Mouse (Mus musculus) limb, embryonic 12.5 days (tissue): Measurements from ENCODE around the gene Camta2. TPM values are rescaled to one million over a fixed set of nuclear protein-coding genes. Genes with fewer than 3 reads are reported as not detected.

ENCODE experiments used
- ATAC-seq: fragments of 200-750 bp; cut with Nextera tagmentation; 2 replicates; pipeline ENCODE4 v1.8.0; 2017; ENCODE audit warnings: low read depth, moderate TSS enrichment; ENCODE audit not compliant: insufficient number of reproducible peaks, insufficient read depth, low FRiP score, low TSS enrichment
- H3K27ac ChIP-seq: fragments of 300-500 bp; sonication (generic); 2 replicates; pipeline ENCODE4 v1.5.1; 2016; ENCODE audit warnings: mild to moderate bottlenecking, moderate library complexity
- H3K27me3 ChIP-seq: fragments of 300-500 bp; sonication (generic); 2 replicates; pipeline ENCODE4 v1.6.1; 2016; ENCODE audit warnings: mild to moderate bottlenecking, moderate library complexity
- H3K36me3 ChIP-seq: fragments of 300-500 bp; sonication (generic); 2 replicates; pipeline ENCODE4 v1.6.1; 2016; ENCODE audit warnings: mild to moderate bottlenecking, moderate library complexity
- H3K4me1 ChIP-seq: fragments of 300-500 bp; sonication (generic); replicated peaks from 2 replicates; pipeline ENCODE4 v1.6.1; 2016
- H3K4me2 ChIP-seq: fragments of 300-500 bp; sonication (generic); 2 replicates; pipeline ENCODE4 v1.6.1; 2016; ENCODE audit warnings: mild to moderate bottlenecking, moderate library complexity
- H3K4me3 ChIP-seq: fragments of 300-500 bp; sonication (generic); replicated peaks from 2 replicates; pipeline ENCODE4 v1.5.1; 2016; ENCODE audit warnings: mild to moderate bottlenecking
- H3K9ac ChIP-seq: fragments of 300-500 bp; sonication (generic); replicated peaks from 2 replicates; pipeline ENCODE4 v1.6.1; 2016; ENCODE audit warnings: mild to moderate bottlenecking, moderate library complexity
- H3K9me3 ChIP-seq: fragments of 300-500 bp; sonication (generic); 2 replicates; pipeline ENCODE4 v1.6.1; 2016; ENCODE audit warnings: mild to moderate bottlenecking, moderate library complexity
- WGBS: fragments of 180-500 bp; shearing (Covaris S2); methylation state at CpG from one replicate; pipeline ENCODE4 v1.1.7; 2016; 5-methylcytosine and 5-hydroxymethylcytosine counted together
- polyA plus RNA-seq: library from polyadenylated mRNA; unstranded; fragments of >200 nt; fragmentation: Nextera tagmentation; extraction: Ambion mirVana; gene quantifications from 2 replicates; pipeline ENCODE4 v1.2.1, GENCODE M21; 2016

Camta2 gene
- polyA plus RNA-seq, 1 experiment from 2014 or later: 9.9 TPM

DNA sequence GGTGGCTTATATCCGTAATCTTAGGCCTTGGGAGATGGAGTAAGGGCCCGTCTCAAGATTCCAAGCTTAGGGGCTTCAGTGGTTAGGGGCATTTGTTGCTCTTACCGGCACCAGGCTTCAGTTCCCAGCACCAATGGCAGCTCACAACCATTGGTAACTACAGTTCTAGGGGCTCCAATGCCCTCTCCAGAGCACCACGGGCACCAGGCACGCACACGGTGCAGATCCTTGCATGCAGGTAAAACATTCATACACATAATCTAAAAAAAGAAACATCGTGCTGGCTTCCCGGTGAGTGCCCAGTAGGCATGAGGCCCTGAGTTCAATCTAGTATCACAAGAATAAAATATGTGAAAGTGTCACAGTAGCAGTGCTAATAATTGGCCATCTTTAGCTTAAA is 24.8 kb downstream of the Camta2 start:
- Histone ChIP-seq H3K36me3 (peaks cover 81% of the 10 kb centered on the region), H3K4me3 (no peak overlapping the region), H3K27ac (no peak overlapping the region), H3K4me2 (no peak overlapping the region), H3K27me3 (no peaks in the 10 kb centered on the region), H3K4me1 (peaks cover 22% of the 10 kb centered on the region), H3K9me3 (no peaks in the 10 kb centered on the region), H3K9ac (no peak overlapping the region)
- ATAC-seq: no peak
- WGBS: 94% methylated on average over 8 of the region's 8 CpGs

DNA sequence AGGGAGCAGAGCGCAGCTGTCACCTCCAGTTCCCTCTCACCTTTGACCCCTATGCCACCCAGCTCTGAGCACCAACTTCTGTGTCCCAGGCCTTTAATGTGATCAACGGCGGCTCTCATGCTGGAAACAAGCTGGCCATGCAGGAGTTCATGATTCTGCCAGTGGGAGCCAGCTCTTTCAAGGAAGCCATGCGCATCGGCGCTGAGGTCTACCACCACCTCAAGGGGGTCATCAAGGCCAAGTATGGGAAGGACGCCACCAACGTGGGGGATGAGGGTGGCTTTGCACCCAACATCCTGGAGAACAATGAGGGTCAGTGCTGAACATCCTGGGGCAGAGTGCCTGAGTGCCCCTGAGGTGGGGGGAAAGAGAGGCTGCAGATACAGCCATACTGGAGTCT is 27.3 kb downstream of the Camta2 start:
- Histone ChIP-seq H3K9me3 (no peaks in the 10 kb centered on the region), H3K27ac (no peak overlapping the region), H3K4me3 (no peak overlapping the region), H3K36me3 (peaks cover 63% of the 10 kb centered on the region), H3K4me2 (no peak overlapping the region), H3K27me3 (no peaks in the 10 kb centered on the region), H3K9ac (no peak overlapping the region), H3K4me1 (peaks cover 33% of the 10 kb centered on the region)
- WGBS: 83% methylated on average over 8 of the region's 8 CpGs
- no peak for ATAC-seq

DNA sequence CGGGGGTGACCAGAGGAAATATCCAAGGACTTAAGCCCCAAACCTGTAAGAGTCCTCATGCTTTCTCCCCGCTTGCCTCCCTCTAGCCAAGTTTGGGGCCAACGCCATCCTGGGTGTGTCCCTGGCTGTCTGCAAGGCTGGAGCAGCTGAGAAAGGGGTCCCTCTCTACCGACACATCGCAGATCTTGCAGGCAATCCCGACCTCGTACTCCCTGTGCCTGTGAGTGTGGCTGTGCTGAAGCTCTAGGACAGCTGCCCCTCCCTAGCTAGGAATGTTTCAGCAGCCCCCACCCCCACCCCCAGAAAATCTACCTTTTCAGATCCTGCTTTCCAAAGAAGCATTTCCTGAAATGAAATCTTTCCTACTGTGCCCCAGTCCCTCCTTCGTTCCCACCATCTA is 29.0 kb downstream of the Camta2 start:
- Histone ChIP-seq H3K36me3 (peaks cover 47% of the 10 kb centered on the region), H3K4me1 (peaks cover 35% of the 10 kb centered on the region), H3K9ac (no peak overlapping the region), H3K27me3 (no peaks in the 10 kb centered on the region), H3K4me2 (no peak overlapping the region; the same call in 1 of the 2 replicates), H3K9me3 (no peaks in the 10 kb centered on the region), H3K27ac (no peak overlapping the region), H3K4me3 (no peak overlapping the region)
- no peak for ATAC-seq
- 75% methylated on average over 8 of the region's 8 CpGs for WGBS

DNA sequence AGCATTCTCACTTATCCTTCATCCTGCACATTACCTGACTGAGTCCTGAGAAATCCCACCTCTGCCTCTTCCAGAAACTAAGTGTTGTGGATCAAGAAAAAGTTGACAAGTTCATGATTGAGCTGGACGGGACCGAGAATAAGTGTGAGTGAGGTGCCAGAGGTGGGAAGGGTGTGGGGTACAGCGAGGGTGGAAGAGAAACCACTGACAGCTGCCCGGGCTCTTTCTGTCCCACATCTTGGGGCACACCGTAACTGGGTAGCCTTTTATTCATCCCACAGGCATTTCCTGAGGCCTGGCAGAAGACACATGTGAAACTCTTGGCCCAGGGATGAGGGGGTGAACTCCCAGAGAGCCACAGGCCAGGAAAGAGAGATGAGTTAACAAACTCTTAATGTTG is 29.4 kb downstream of the Camta2 start:
- Histone ChIP-seq H3K36me3 (peaks cover 42% of the 10 kb centered on the region), H3K4me3 (no peak overlapping the region), H3K27me3 (no peaks in the 10 kb centered on the region), H3K27ac (0 out of 2 replicates have a peak overlapping the region, but pooled peaks have one; percentile 98), H3K4me1 (peaks cover 35% of the 10 kb centered on the region), H3K9ac (no peak overlapping the region), H3K4me2 (peak overlapping the region; percentile 97; the same call in 1 of the 2 replicates), H3K9me3 (no peaks in the 10 kb centered on the region)
- no peak for ATAC-seq
- 80% methylated on average over 5 of the region's 5 CpGs for WGBS

DNA sequence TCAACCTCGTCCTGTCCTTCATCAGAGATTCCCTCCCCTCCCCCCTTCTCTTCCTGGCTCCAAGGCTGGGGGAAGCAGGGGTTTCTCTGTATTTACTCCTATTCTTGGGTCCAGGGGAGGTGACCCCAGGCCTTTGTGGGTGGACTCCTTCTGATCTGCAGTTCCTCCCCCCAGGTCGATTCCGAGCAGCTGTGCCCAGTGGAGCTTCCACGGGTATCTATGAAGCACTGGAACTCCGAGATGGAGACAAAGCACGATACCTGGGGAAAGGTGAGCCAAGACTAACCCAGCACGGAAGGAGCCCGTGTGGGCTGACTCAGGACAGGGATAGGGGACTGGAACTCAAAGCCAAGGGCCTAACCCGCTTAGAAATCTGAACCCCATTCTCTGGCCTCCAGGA is 29.9 kb downstream of the Camta2 start:
- Histone ChIP-seq H3K36me3 (peaks cover 39% of the 10 kb centered on the region), H3K9ac (0 out of 2 replicates have a peak overlapping the region, but pooled peaks have one; percentile 37), H3K27me3 (no peaks in the 10 kb centered on the region), H3K4me2 (peak overlapping the region; percentile 97), H3K27ac (peak overlapping the region; percentile 98; the same call in 1 of the 2 replicates), H3K4me1 (peaks cover 36% of the 10 kb centered on the region), H3K9me3 (no peaks in the 10 kb centered on the region), H3K4me3 (0 out of 2 replicates have a peak overlapping the region, but pooled peaks have one; percentile 11)
- no peak for ATAC-seq
- 55% methylated on average over 9 of the region's 9 CpGs for WGBS

DNA sequence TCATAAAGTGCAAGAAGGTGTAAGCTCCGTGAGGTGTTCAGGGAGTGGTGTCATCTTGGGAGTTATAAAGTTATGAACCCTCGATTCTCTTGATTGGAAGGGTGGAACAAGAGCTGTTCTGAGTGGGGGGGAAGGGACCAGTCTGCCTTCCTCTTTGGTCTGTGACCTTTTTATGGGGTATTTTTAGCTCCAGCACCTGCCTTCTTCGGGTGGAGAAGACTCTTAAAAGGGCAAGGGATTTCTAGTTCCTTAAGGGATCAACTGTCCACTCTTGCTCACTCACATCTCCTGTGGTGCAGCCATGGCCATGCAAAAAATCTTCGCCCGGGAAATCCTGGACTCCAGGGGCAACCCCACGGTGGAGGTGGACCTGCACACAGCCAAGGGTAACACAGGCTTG is 30.3 kb downstream of the Camta2 start:
- no peaks in the 10 kb centered on the region for H3K27me3 ChIP-seq
- peak overlapping the region; percentile 97 for H3K4me2 ChIP-seq
- WGBS: 51% methylated on average over 6 of the region's 6 CpGs
- H3K4me3 ChIP-seq: 0 out of 2 replicates have a peak overlapping the region, but pooled peaks have one; percentile 11
- H3K9ac ChIP-seq: 0 out of 2 replicates have a peak overlapping the region, but pooled peaks have one; percentile 37
- H3K36me3 ChIP-seq: peaks cover 39% of the 10 kb centered on the region
- no peaks in the 10 kb centered on the region for H3K9me3 ChIP-seq
- peaks cover 40% of the 10 kb centered on the region for H3K4me1 ChIP-seq
- ATAC-seq: no peak
- peak overlapping the region; percentile 98 for H3K27ac ChIP-seq

DNA sequence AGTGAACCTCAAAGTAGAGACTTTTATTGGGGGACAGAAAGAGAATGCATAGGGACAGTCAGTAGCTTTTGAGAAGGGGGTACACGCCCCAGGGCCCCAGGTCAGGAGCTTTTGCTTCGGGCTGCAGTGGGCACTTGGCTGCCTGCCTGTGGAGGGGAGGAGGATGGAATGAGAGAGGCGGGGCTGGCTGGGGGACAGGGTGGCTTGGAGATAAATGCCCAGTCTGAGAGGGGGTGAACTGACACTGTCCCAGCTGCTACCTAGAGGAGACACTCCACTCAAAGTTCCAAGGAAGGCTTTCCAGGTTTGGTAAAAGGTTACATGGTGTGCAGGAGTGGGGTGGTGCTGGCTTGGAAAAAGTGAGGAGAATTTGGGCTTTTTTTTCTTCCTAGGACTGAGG is 30.9 kb downstream of the Camta2 start, which contains the start of gene Eno3:
Gene Eno3 (plus strand): TSS at position 239 of the 400 bp plus-strand sequence.
- peak within 1 kb of the TSS; percentile 98 for H3K27ac ChIP-seq
- peak within 1 kb of the TSS; percentile 97 for H3K4me3 ChIP-seq
- H3K36me3 ChIP-seq: peaks cover 39% of the 10 kb centered on the region
- peak within 1 kb of the TSS; percentile 97 for H3K4me2 ChIP-seq
- no peaks in the 10 kb centered on the region for H3K27me3 ChIP-seq
- ATAC-seq: no peak
- H3K9me3 ChIP-seq: no peaks in the 10 kb centered on the region
- WGBS: 4% methylated on average over 3 of the region's 3 CpGs
- peaks cover 46% of the 10 kb centered on the region for H3K4me1 ChIP-seq
- peak within 1 kb of the TSS; percentile 97 for H3K9ac ChIP-seq

DNA sequence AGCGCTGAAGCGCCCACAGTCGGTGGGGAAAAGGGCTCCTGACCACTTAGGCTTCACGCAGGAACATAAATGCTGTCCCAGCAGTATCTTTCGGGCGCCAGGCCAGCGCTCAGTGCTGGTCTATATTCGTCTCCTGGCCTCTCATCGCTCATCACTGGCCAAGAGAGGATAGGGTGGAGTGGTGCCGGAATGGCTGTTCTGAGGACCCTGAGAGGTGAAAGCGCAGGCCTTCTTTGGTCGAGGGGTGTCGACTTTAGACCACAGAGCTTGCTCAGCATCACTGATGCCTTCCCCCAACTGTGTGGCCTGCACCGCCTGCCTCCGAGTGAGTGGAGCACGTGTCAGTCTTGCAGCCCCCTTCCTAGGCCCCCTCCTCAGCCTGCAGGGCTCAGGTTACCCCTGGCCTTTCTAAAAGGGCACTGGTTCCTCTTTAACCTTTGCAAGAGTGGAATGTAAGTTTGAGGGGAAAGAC is 31.4 kb downstream of the Camta2 start:
- Histone ChIP-seq H3K4me2 (peak overlapping the region; percentile 97), H3K4me1 (peaks cover 50% of the 10 kb centered on the region), H3K9me3 (no peaks in the 10 kb centered on the region), H3K4me3 (peak overlapping the region; percentile 97), H3K9ac (peak overlapping the region; percentile 97), H3K36me3 (peaks cover 39% of the 10 kb centered on the region), H3K27ac (peak overlapping the region; percentile 98), H3K27me3 (no peaks in the 10 kb centered on the region)
- WGBS: 2% methylated on average over 16 of the region's 16 CpGs
- peak; percentile 56 for ATAC-seq

DNA sequence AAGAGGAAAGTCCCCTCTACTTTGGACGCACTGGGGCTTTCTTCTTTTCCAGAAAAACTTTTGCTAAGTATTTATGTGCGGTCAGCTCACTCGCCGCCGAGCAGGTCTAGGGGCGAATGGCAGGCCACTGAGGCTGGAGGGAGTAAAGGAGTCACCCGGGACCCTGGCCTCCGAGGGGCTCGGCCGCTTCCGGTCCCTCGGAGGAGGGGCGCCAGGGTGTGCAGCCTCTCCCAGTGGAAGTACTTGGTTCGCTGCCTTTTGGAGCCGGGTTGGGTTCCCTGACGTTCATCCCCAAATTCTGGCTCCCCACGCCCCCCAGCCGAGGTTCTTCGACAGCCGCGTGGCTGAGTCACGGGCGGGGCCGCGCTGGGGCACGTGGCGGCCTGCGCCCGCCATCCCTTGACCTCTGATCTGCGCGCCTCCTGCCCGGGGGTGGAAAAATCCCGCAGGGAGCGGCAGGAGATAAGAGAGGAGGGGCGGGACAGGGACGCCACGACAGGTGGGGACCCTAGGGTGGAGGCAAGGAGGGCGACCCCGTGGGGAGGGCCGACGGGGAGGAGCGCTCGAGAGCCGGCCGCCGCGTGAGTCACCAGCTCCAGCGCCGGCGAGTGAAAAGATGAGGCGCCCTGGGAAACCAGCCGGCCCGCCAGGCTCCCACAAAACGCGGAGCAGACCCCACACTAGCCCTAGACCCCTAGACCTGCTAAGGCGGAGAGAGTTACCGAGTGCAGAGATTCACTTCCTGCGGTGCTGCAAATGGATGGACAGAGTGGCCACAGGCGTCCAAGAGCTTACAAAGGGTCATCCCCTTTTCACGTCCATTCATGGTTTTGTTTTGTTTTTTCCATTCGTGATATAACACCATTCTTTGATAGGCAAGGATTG is 32.1 kb downstream of the Camta2 start:
- Histone ChIP-seq H3K27ac (peak overlapping the region; percentile 98), H3K36me3 (peaks cover 39% of the 10 kb centered on the region), H3K27me3 (no peaks in the 10 kb centered on the region), H3K4me1 (peaks cover 57% of the 10 kb centered on the region), H3K4me3 (peak overlapping the region; percentile 97), H3K9ac (peak overlapping the region; percentile 97), H3K4me2 (peak overlapping the region; percentile 97), H3K9me3 (no peaks in the 10 kb centered on the region)
- WGBS: under 1% methylated on average over 61 of the region's 61 CpGs
- ATAC-seq: no peak

DNA sequence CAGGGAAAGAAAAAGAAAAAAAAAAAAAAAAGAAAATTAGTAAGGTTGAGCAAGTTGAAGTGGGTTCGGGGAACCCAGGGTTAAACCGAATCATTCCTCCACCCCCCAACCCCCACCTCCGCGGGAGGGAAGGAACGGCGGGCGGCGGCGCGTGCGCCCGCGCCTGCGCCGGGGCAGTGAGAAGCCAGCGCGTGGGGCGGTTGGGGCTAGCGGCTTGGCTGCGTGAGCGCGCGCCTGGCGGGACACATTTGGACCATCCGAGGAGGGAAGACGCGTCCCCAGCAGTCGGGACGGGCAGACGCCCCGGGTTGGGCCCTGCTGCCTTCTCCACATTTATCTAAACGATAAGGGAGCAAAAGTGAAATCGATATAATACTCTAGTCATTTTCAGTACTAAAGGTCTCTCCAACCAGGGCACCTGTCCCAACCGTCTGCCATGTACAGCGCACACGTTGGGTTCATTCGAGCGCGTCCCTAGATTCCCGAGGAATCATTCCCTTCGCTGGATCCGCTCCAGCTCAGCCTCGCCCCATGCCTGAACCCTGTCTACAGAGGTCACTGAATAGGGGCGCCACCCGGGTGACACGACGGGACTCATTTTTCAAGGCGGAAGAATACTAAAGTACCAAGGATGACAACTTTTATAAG is 32.9 kb downstream of the Camta2 start:
- Histone ChIP-seq H3K4me1 (peaks cover 63% of the 10 kb centered on the region), H3K4me2 (peak overlapping the region; percentile 97), H3K9ac (peak overlapping the region; percentile 97), H3K36me3 (peaks cover 38% of the 10 kb centered on the region), H3K27ac (peak overlapping the region; percentile 98), H3K9me3 (no peaks in the 10 kb centered on the region), H3K4me3 (peak overlapping the region; percentile 97), H3K27me3 (no peaks in the 10 kb centered on the region)
- under 1% methylated on average over 47 of the region's 48 CpGs for whole genome bisulfite sequencing
- 0 out of 2 replicates have a peak, but pooled peaks have one; percentile 22 for ATAC-seq
